Mouse (Mus musculus): ENCODE measurements around the gene Asb15.

The Asb15 gene

GRCm38 (mm10) chr6:24608682-24609081 lies 80.7 kb downstream of the Asb15 start:
- WGBS = 92% methylated on average over 3 of the region's 3 CpGs

GRCm38 (mm10) chr6:24609531-24609930 lies 81.6 kb downstream of the Asb15 start:
- 71% methylated on average over 4 of the region's 4 CpGs for WGBS

GRCm38 (mm10) chr6:24610358-24610757 lies 82.4 kb downstream of the Asb15 start:
- WGBS = 86% methylated on average over 4 of the region's 4 CpGs

DNA sequence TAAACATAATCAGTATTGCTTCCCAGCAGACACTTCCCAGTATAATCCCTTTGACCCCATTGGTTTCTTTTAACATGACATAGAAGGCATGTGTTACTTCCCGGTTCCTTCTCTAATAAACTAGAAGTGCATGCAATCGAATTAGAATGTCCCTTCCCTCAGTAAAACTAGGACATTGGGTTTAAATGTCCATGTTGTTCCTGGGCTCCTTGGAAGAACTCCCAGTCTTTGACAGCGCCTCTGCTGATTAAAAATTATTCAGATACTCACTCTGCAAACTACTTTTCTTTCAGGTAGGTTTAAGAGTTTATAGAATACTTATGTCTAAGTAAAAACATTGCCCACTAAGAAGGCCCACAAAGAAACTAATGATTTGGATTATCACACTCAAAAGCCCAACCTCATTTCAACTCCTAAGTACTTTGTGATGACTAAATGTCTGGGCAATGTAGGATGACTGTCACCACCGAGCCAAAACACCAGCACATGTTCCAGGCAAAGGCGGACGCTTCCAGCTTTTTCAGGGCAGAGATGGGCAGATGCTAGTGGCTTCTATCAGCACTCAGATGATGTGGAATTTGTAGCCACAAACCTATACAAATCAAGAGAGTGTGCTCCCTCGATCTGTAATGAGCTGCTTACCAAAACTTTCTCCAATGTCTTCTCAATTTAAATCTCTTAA lies 84.3 kb downstream of the Asb15 start:
- 58% methylated on average over 7 of the region's 7 CpGs for WGBS

GRCm38 (mm10) chr6:24613346-24613745 lies 85.4 kb downstream of the Asb15 start:
- 97% methylated on average over 6 of the region's 6 CpGs for WGBS

DNA sequence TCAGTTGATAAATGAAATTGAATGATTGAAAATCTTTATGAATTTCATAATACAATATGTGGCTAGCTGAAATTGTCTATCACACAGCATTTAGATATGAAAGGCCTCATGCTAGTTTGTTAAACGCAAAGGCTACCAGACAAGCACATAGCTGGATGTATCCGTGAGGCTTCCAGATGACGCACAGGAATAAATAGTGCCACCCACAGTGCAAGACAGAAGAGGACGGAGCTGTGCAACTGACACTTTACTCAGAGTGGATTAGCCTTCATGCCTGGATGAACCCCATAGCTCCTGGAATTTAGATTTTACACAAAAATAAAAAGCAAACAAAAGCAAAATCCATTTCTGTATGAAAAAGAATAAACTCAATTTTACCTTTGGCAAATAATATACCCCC lies 86.0 kb downstream of the Asb15 start:
- WGBS = 36% methylated on average over 4 of the region's 4 CpGs

DNA sequence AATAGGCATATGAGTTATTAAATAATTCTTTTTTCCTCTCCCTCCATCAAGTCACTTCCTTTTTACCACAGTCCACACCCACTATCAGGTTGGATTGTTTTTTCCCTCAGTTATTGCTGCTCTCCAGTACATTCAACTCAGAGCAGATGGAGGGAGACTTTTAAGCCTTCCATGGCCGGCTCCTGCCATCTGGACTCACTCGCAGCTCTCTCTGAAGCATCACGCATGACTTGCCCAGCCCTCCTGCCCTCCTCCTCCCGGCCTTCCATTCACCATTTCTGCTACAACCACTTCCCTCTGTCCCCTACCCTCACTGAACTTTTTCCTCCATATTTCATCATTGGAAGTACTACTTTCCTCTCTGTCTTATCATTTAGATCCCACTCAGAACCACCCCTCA lies 88.8 kb downstream of the Asb15 start:
- WGBS = 45% methylated on average over 4 of the region's 4 CpGs

DNA sequence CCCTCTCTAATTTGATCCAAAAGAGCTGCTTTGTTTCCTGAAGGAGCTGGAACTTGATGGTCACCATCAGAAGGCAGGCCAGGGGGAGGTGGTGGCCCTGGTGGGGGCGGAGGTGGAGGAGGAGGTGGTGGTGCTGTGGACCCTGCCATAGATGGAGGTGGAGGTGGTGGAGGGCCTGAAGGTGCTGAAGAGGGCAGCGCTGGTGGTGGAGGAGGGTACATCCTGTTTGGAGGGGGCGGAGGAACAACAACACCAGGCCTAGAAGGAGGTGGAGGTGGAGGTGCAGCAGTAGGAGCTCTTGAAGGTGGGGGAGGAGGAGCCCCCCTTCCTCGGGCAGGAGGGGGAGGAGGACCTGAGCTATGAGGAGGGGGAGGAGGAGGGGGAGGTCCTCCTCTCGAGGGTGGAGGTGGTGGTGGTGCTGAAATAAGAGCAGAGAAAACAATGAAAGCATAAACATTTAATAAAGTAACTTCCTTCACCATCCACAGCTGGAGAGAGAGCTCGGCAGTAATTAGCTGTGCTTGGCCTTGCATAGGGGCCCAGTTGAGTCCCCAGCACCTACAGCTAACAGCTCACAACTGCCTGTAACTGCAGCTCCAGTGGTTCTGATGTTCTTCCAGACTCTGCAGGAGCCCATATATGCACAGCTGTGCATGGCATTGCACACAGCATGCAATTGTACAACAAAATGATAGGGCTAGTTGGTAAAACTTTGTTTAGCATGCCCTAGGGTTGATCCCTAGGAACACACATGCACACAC lies 91.5 kb downstream of the Asb15 start:
- 64% methylated on average over 6 of the region's 6 CpGs for WGBS

DNA sequence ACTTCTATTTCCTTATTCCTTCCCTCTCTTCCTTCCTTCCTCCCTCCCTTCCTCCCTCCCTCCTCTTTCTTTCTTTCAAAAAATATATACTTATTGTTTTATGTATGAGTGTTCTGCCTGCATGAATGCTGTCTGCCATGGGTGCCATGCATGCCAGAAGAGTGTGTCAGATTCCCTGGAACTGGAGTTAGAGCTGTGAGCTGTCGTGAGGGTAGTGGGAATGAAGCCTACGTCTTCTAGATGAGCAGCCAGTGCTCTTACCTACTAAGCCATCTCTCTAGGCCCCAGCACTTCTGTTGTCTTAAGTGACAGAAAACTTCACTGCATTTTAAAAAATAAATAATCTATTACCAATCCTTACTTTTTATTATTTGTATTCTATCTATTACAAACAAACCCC lies 93.0 kb downstream of the Asb15 start:
- WGBS = 71% methylated on average over 2 of the region's 2 CpGs

- 85% methylated on average over 2 of the region's 2 CpGs for WGBS
Measured at GRCm38 (mm10) chr6:24622098-24622497, 94.2 kb downstream of the Asb15 start.
